Mouse (Mus musculus): ENCODE results near the gene N4bp2. TPM values are rescaled to one million over a fixed set of nuclear protein-coding genes. Genes with fewer than 3 reads are reported as not detected.

Gene N4bp2
- total RNA-seq, 1 experiment = 23.6 TPM

DNA sequence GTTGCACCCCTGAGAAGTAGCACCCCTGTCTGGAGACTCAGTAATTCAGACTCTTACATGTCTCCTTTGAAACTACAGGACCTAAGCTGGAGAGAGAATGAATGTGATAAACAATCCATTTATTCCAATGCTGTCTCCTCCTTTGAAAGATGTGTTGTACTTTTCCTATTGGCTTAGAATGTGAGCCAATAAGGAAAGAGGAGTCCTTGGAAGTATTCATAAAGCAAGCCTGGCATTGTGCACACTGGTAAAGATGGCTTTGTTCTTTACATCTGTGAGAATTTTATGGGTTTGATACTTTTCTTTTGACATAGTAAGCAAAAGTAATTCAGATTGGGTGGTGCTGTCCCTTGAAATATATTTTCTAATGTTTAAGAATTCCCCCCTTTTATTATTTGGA, 1.4 kb upstream of the N4bp2 start:
- H3K4me3 ChIP-seq (ENCODE audit: insufficient read depth in 1 of 2, low read depth in 1 of 2, low read length in 2 of 2, poor library complexity in 1 of 2, severe bottlenecking in 1 of 2) = no peak overlapping the region
- TF ChIP-seq CHD2 (IDR thresholded peaks at IDR 0.05; ENCODE audit: low read depth, low read length) = no peak
- no peak for TF ChIP-seq ZNF384 (IDR thresholded peaks at IDR 0.05; ENCODE audit: low read depth, low read length)
- TF ChIP-seq ZC3H11A (IDR thresholded peaks at IDR 0.05; ENCODE audit: borderline replicate concordance, low read depth, low read length) = no peak
- TF ChIP-seq MAFK (IDR thresholded peaks at IDR 0.05; ENCODE audit: insufficient read depth, low read depth, low read length) = no peak
- TF ChIP-seq HCFC1 (IDR thresholded peaks at IDR 0.05; ENCODE audit: borderline replicate concordance, insufficient read depth, low read length) = no peak
- H3K9me3 ChIP-seq (ENCODE audit: control insufficient read depth, insufficient read depth, low read depth, low read length) = no peaks in the 10 kb centered on the region
- peaks cover 3 to 7% of the 10 kb centered on the region in 2 experiments; a peak in 2 of 4 replicates for H3K4me1 ChIP-seq (ENCODE audit: control insufficient read depth in 2 of 2, insufficient read depth in 2 of 2, low read length in 2 of 2, poor library complexity in 1 of 2)
- DNase-seq (ENCODE audit: low read depth, low spot score) = no peak
- no peak overlapping the region for H3K27ac ChIP-seq (ENCODE audit: insufficient read depth, low read depth, low read length, poor library complexity, severe bottlenecking)
- in situ Hi-C loops (cut with MboI; ENCODE audit: low sequenced_read_pairs in 2 of 2, unreplicated experiment in 2 of 2) = no loop called here
- no peaks in the 10 kb centered on the region for H3K36me3 ChIP-seq (ENCODE audit: control insufficient read depth, insufficient read depth, low read length, poor library complexity, severe bottlenecking)
- no peak overlapping the region for H3K9ac ChIP-seq (ENCODE audit: insufficient read depth, low read depth, low read length, poor library complexity, severe bottlenecking)

DNA sequence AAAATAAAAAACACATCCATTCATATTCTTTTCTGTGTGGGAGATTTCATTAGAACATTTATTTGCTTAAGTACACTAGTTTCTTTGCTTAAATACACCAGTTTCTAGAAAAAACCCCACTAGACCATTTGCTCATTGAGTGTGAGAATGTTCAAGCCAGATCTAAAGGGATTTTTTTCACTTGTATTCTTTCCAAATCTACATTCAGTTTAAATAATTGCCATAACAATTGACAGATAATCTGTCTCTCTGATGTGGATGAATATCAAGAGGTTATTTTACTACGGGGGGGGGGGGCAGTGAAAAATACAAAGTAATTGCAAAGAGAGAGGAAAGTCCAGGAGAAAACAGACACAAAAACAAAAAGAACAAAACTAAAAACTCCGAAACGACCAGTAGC, 635 bp upstream of the N4bp2 start:
- TF ChIP-seq MAFK (IDR thresholded peaks at IDR 0.05; ENCODE audit: insufficient read depth, low read depth, low read length) (no peak), ZNF384 (IDR thresholded peaks at IDR 0.05; ENCODE audit: low read depth, low read length) (0 out of 2 replicates have a peak, but pooled peaks have one; percentile 53), ZC3H11A (IDR thresholded peaks at IDR 0.05; ENCODE audit: borderline replicate concordance, low read depth, low read length) (no peak), HCFC1 (IDR thresholded peaks at IDR 0.05; ENCODE audit: borderline replicate concordance, insufficient read depth, low read length) (no peak)
- DNase-seq (ENCODE audit: low read depth, low spot score) = peak; percentile 49
- no peak overlapping the region for H3K27ac ChIP-seq (ENCODE audit: insufficient read depth, low read depth, low read length, poor library complexity, severe bottlenecking)
- H3K4me3 ChIP-seq (ENCODE audit: insufficient read depth in 1 of 2, low read depth in 1 of 2, low read length in 2 of 2, poor library complexity in 1 of 2, severe bottlenecking in 1 of 2) = peak overlapping the region; percentile 96 to 97
- H3K9ac ChIP-seq (ENCODE audit: insufficient read depth, low read depth, low read length, poor library complexity, severe bottlenecking) = no peak overlapping the region; the same call in 1 of the 2 replicates
- in situ Hi-C loops (cut with MboI; ENCODE audit: low sequenced_read_pairs in 2 of 2, unreplicated experiment in 2 of 2) = no loop called here
- no peaks in the 10 kb centered on the region for H3K36me3 ChIP-seq (ENCODE audit: control insufficient read depth, insufficient read depth, low read length, poor library complexity, severe bottlenecking)
- no peaks in the 10 kb centered on the region for H3K9me3 ChIP-seq (ENCODE audit: control insufficient read depth, insufficient read depth, low read depth, low read length)
- peaks cover 3 to 7% of the 10 kb centered on the region in 2 experiments; a peak in 2 of 4 replicates for H3K4me1 ChIP-seq (ENCODE audit: control insufficient read depth in 2 of 2, insufficient read depth in 2 of 2, low read length in 2 of 2, poor library complexity in 1 of 2)

DNA sequence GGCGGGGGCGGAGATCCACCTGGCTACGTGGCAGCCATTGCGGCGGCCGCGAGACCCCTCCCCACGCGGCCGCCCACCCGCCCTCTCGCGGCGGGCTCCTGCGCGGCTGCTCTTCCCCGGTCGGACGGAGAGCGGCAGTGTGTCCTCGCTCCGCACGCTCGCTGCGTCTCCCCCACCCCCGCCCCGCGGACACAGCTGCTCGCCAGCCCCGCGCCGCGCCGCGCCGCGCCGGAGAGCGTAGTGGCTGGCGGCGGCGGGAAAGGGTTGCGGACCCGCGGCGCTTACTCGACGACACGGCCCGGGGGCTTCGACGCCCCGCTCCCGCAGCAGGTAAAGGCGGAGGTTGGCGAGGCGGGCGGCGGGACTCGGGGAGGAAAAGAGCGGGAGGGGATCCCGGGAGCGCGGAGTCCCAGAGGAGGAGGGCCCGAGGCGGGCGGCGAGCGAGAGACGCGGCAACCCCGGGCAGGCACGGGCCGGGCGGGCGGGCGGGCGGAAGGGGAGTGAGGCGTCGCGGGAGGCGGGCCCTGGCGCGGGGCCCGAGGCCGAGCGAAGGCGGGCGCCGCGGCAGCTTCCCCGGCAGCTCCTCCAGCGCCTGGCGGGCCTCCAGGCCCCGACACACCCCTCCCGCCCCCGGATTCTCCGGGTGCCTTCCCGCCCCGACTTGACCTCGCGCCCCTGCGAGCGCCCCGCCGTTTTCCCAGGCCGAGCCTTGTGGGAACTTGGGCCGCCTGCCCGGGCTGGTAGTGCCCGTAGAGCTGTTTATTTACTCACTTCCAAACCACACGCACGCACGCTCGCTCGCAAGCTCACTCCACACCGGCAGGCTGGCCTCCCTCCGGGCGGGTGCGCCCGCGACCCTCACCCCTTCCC, 830 bp downstream of the N4bp2 start:
- Histone ChIP-seq H3K27ac (ENCODE audit: insufficient read depth, low read depth, low read length, poor library complexity, severe bottlenecking) (peak overlapping the region; percentile 52), H3K9me3 (ENCODE audit: control insufficient read depth, insufficient read depth, low read depth, low read length) (no peaks in the 10 kb centered on the region), H3K9ac (ENCODE audit: insufficient read depth, low read depth, low read length, poor library complexity, severe bottlenecking) (peak overlapping the region; percentile 97), H3K4me3 (ENCODE audit: insufficient read depth in 1 of 2, low read depth in 1 of 2, low read length in 2 of 2, poor library complexity in 1 of 2, severe bottlenecking in 1 of 2) (peak overlapping the region; percentile 96 to 97), H3K36me3 (ENCODE audit: control insufficient read depth, insufficient read depth, low read length, poor library complexity, severe bottlenecking) (no peaks in the 10 kb centered on the region), H3K4me1 (ENCODE audit: control insufficient read depth in 2 of 2, insufficient read depth in 2 of 2, low read length in 2 of 2, poor library complexity in 1 of 2) (peaks cover 3 to 7% of the 10 kb centered on the region in 2 experiments; a peak in 2 of 4 replicates)
- DNase-seq (ENCODE audit: low read depth, low spot score) = peak; percentile 31
- TF ChIP-seq ZC3H11A (IDR thresholded peaks at IDR 0.05; ENCODE audit: borderline replicate concordance, low read depth, low read length) = no peak
- in situ Hi-C loops (cut with MboI; ENCODE audit: low sequenced_read_pairs in 2 of 2, unreplicated experiment in 2 of 2) = no loop called here

DNA sequence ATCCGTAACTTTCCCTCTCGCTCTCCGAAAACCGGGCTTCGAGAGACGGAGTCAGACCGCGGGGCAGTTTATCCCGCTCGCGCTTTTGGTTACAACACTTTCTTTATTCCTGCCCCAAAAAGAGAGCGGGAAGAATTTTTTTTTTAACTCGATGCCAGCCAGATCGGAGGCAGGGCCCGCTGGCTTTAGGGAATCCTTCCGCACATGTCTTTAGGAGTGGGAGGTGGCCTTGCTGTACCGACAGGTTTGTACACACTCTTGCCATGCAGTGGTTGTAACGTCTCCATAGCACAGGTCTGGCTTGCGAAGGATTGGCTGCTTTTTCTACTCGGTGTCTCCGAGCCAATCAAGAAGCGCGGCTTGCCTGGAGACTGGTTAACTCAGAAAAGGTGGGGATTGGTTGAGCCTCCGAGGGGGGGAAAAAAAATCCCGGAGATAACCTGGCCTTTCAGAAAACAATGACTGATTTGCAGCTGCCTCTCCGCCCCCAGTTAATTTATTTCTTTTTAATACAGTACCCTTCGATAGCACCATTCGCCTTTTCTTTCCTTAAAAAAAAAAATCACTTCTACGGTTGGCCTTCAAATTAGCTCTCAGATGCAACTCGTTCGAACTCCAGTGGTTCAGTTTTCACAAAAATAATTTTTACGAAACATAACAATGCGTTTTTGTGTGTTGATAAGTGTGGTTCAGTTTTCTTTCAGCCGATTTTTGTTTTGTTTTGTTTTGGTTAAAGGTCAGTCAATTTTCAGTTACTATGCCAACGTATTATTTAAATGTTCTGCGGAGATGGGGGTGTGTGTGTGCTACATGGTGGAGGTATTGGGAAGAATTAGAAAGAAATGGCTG, 1.7 kb downstream of the N4bp2 start:
- peak overlapping the region; percentile 97 for H3K9ac ChIP-seq (ENCODE audit: insufficient read depth, low read depth, low read length, poor library complexity, severe bottlenecking)
- DNase-seq (ENCODE audit: low read depth, low spot score) = peak; percentile 77
- H3K9me3 ChIP-seq (ENCODE audit: control insufficient read depth, insufficient read depth, low read depth, low read length) = no peaks in the 10 kb centered on the region
- TF ChIP-seq HCFC1 (IDR thresholded peaks at IDR 0.05; ENCODE audit: borderline replicate concordance, insufficient read depth, low read length) = 0 out of 2 replicates have a peak, but pooled peaks have one; percentile 27
- peak; percentile 58; the same call in 1 of the 2 replicates for TF ChIP-seq ZNF384 (IDR thresholded peaks at IDR 0.05; ENCODE audit: low read depth, low read length)
- TF ChIP-seq ZC3H11A (IDR thresholded peaks at IDR 0.05; ENCODE audit: borderline replicate concordance, low read depth, low read length) = no peak
- no peak for TF ChIP-seq MAFK (IDR thresholded peaks at IDR 0.05; ENCODE audit: insufficient read depth, low read depth, low read length)
- peak; percentile 71; the same call in 1 of the 2 replicates for TF ChIP-seq CHD2 (IDR thresholded peaks at IDR 0.05; ENCODE audit: low read depth, low read length)
- H3K4me3 ChIP-seq (ENCODE audit: insufficient read depth in 1 of 2, low read depth in 1 of 2, low read length in 2 of 2, poor library complexity in 1 of 2, severe bottlenecking in 1 of 2) = peak overlapping the region; percentile 96 to 97
- peaks cover 3 to 7% of the 10 kb centered on the region in 2 experiments; a peak in 2 of 4 replicates for H3K4me1 ChIP-seq (ENCODE audit: control insufficient read depth in 2 of 2, insufficient read depth in 2 of 2, low read length in 2 of 2, poor library complexity in 1 of 2)
- H3K36me3 ChIP-seq (ENCODE audit: control insufficient read depth, insufficient read depth, low read length, poor library complexity, severe bottlenecking) = no peaks in the 10 kb centered on the region
- in situ Hi-C loops (cut with MboI; ENCODE audit: low sequenced_read_pairs in 2 of 2, unreplicated experiment in 2 of 2) = no loop called here
- H3K27ac ChIP-seq (ENCODE audit: insufficient read depth, low read depth, low read length, poor library complexity, severe bottlenecking) = peak overlapping the region; percentile 52
